Mouse (Mus musculus) CH12.LX (cell line): ENCODE results near the gene Cdk2ap1. TPM values are rescaled to one million over a fixed set of nuclear protein-coding genes. Genes with fewer than 3 reads are reported as not detected.

Experiments
- DNase-seq: peaks from one replicate; pipeline ENCODE4 v3.0.0-alpha.2; 2013; ENCODE audit errors: extremely low read depth
- H3K27ac ChIP-seq: 2 replicates; pipeline ENCODE4 v1.5.1; 2012; ENCODE audit warnings: low read depth, mild to moderate bottlenecking, control low read depth, moderate library complexity; ENCODE audit not compliant: insufficient read depth
- H3K27me3 ChIP-seq: replicated peaks from 2 replicates; pipeline ENCODE3; 2012; ENCODE audit warnings: inconsistent platforms
- H3K36me3 ChIP-seq, 2 experiments: replicated peaks in 1 of 2; 2 replicates each; pipeline versions ENCODE3 to v1.6.1; 2012; ENCODE audit warnings: inconsistent platforms in 1 of 2, low read length in 1 of 2, mild to moderate bottlenecking in 1 of 2, mixed read lengths in 1 of 2, moderate library complexity in 1 of 2; ENCODE audit not compliant: control insufficient read depth in 1 of 2, insufficient read depth in 1 of 2
- H3K4me1 ChIP-seq, 2 experiments: 2 replicates each; pipeline ENCODE4 v1.6.1; 2012; ENCODE audit warnings: inconsistent platforms in 1 of 2, moderate library complexity in 1 of 2; ENCODE audit not compliant: insufficient read depth in 2 of 2, control insufficient read depth in 1 of 2
- H3K4me2 ChIP-seq: 2 replicates; pipeline ENCODE4 v1.6.1; 2012; ENCODE audit warnings: low read depth, mild to moderate bottlenecking, control low read depth; ENCODE audit not compliant: poor library complexity, insufficient read depth, severe bottlenecking
- H3K4me3 ChIP-seq, 3 experiments: fragments of 150-350 bp in 1 of 3; sonication (generic) in 1 of 3; replicated peaks in 1 of 3; 2 replicates each; pipeline versions ENCODE3 to v1.5.1; 2011 to 2012; ENCODE audit warnings: low read depth in 2 of 3, low read length in 2 of 3, mild to moderate bottlenecking in 2 of 3, moderate library complexity in 2 of 3, control low read depth in 1 of 3, improper control_type of control experiment in 1 of 3, inconsistent platforms in 1 of 3, mixed read lengths in 1 of 3; ENCODE audit not compliant: poor library complexity in 1 of 3
- H3K79me2 ChIP-seq: replicated peaks from 2 replicates; pipeline ENCODE4 v1.6.1; 2012; ENCODE audit warnings: mild to moderate bottlenecking, moderate library complexity; ENCODE audit not compliant: control insufficient read depth, poor library complexity, insufficient read depth, severe bottlenecking; ENCODE audit errors: extremely low read depth
- H3K9ac ChIP-seq: 2 replicates; pipeline ENCODE4 v1.6.1; 2012; ENCODE audit warnings: low read depth, mild to moderate bottlenecking, control low read depth, moderate library complexity; ENCODE audit not compliant: insufficient read depth
- H3K9me3 ChIP-seq: replicated peaks from 2 replicates; pipeline ENCODE3; 2012; ENCODE audit warnings: low read length, inconsistent platforms, mixed read lengths
- CHD1 ChIP-seq: IDR thresholded peaks from 2 replicates; pipeline ENCODE4 v1.6.1; 2012; ENCODE audit warnings: low read depth, low read length, improper control_type of control experiment, inconsistent platforms
- ETS1 ChIP-seq: conservative IDR thresholded peaks from 2 replicates; pipeline ENCODE4 v1.6.1; 2012; ENCODE audit warnings: low read depth, mild to moderate bottlenecking, inconsistent platforms, low read length, improper control_type of control experiment, moderate library complexity
- GABPA ChIP-seq: IDR thresholded peaks from 2 replicates; pipeline ENCODE4 v1.6.1; 2012; ENCODE audit warnings: low read depth, low read length, improper control_type of control experiment, inconsistent platforms; ENCODE audit not compliant: insufficient replicate concordance
- JUND ChIP-seq: conservative IDR thresholded peaks from 2 replicates; pipeline ENCODE4 v1.6.1; 2011; ENCODE audit warnings: low read depth, low read length, improper control_type of control experiment
- KAT2A ChIP-seq: IDR thresholded peaks from 2 replicates; pipeline ENCODE4 v1.6.1; 2012; ENCODE audit warnings: low read length, improper control_type of control experiment, inconsistent platforms; ENCODE audit not compliant: insufficient replicate concordance
- MAZ ChIP-seq: IDR thresholded peaks from 2 replicates; pipeline ENCODE4 v1.6.1; 2012; ENCODE audit warnings: low read depth, mild to moderate bottlenecking, inconsistent platforms, low read length, improper control_type of control experiment, moderate library complexity
- MEF2A ChIP-seq: IDR thresholded peaks from 2 replicates; pipeline ENCODE4 v1.6.1; 2014; ENCODE audit warnings: low read depth, mild to moderate bottlenecking, inconsistent platforms, low read length, improper control_type of control experiment, borderline replicate concordance
- MXI1 ChIP-seq: IDR thresholded peaks from 2 replicates; pipeline ENCODE4 v1.6.1; 2011; ENCODE audit warnings: mild to moderate bottlenecking, low read depth, low read length, improper control_type of control experiment
- MYC ChIP-seq: IDR thresholded peaks from 2 replicates; pipeline ENCODE4 v1.6.1; 2011; ENCODE audit warnings: low read depth, mild to moderate bottlenecking, improper control_type of control experiment, low read length
- NELFE ChIP-seq: IDR thresholded peaks from 2 replicates; pipeline ENCODE4 v1.6.1; 2011; ENCODE audit warnings: low read depth, low read length, improper control_type of control experiment
- NRF1 ChIP-seq: IDR thresholded peaks from 2 replicates; pipeline ENCODE4 v1.6.1; 2014; ENCODE audit warnings: low read depth, mild to moderate bottlenecking, inconsistent platforms, low read length, improper control_type of control experiment, moderate library complexity
- POLR2A ChIP-seq: IDR thresholded peaks from 2 replicates; pipeline ENCODE4 v1.6.1; 2011; ENCODE audit warnings: low read depth, mild to moderate bottlenecking, improper control_type of control experiment, low read length
- POLR2AphosphoS2 ChIP-seq: IDR thresholded peaks from 2 replicates; pipeline ENCODE4 v1.6.1; 2011; ENCODE audit warnings: low read depth, low read length, improper control_type of control experiment
- SMC3 ChIP-seq: IDR thresholded peaks from 2 replicates; pipeline ENCODE4 v1.6.1; 2011; ENCODE audit warnings: low read depth, low read length, improper control_type of control experiment
- TBP ChIP-seq: conservative IDR thresholded peaks from 2 replicates; pipeline ENCODE4 v1.6.1; 2011; ENCODE audit warnings: low read depth, low read length, improper control_type of control experiment
- USF1 ChIP-seq: IDR thresholded peaks from 2 replicates; pipeline ENCODE4 v1.6.1; 2014; ENCODE audit warnings: low read depth, mild to moderate bottlenecking, inconsistent platforms, low read length, improper control_type of control experiment
- USF2 ChIP-seq: conservative IDR thresholded peaks from 2 replicates; pipeline ENCODE4 v1.6.1; 2011; ENCODE audit warnings: low read depth, low read length, improper control_type of control experiment
- ZMIZ1 ChIP-seq: IDR thresholded peaks from 2 replicates; pipeline ENCODE4 v1.6.1; 2012; ENCODE audit warnings: low read depth, mild to moderate bottlenecking, inconsistent platforms, low read length, improper control_type of control experiment
- ZNF384 ChIP-seq: IDR thresholded peaks from 2 replicates; pipeline ENCODE4 v1.6.1; 2012; ENCODE audit warnings: low read depth, low read length, improper control_type of control experiment, inconsistent platforms
- dilution Hi-C: fragments of 300-500 bp; cut with MboI; formaldehyde crosslinking; loops from 2 replicates; pipeline ENCODE4 v1.14.3; 2020; ENCODE audit warnings: low sequenced_read_pairs; ENCODE audit not compliant: extremely low pct_unique_long_range_greater_than_20kb, extremely low pct_ligation_motif_present
- in situ Hi-C: fragments of 300-500 bp; cut with MboI; formaldehyde crosslinking; loops from 3 replicates; pipeline ENCODE4 v1.14.3; 2019; ENCODE audit warnings: low sequenced_read_pairs, low pct_ligation_motif_present, low pct_unique_long_range_greater_than_20kb, mixed read lengths
- polyA plus RNA-seq: library from polyadenylated mRNA; unstranded; fragments of >175 nt; gene quantifications from 2 replicates; pipeline ENCODE4 v1.2.1, GENCODE M21; 2012; ENCODE audit warnings: low read depth; ENCODE audit not compliant: insufficient read length
- total RNA-seq, 2 experiments: library from RNA; depleted of rRNA; stranded (reverse); fragments of 300-350 nt in 1 of 2; fragments of >200 nt in 1 of 2; gene quantifications; 2 replicates each; pipeline ENCODE4 v1.2.3; 2012 to 2014

The Cdk2ap1 gene
- total and polyA plus RNA-seq, 3 experiments: 90.4 to 323 (median 179) TPM

DNA sequence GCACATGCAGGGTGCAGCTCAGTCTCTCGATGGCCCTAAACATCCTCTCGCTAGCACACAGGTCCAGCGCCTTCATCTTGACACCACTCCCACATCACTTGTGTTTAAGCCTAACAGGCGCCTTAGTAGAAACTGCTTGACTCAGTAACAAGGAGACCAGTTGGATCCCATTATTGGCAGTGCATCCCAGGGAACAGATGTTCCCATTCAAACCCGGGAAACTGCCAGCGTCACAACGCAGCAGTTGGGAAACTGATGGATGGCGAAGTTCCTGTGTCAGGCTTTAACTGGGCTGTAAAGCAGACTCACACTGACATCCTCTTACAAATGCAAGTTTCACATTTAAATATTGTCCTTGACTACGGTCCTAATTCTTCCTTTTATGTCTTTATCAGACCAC, 25.0 kb downstream of the Cdk2ap1 start:
- in situ Hi-C loops: no loop called here
- H3K36me3 ChIP-seq: peaks cover 2 to 27% of the 10 kb centered on the region in 2 experiments

DNA sequence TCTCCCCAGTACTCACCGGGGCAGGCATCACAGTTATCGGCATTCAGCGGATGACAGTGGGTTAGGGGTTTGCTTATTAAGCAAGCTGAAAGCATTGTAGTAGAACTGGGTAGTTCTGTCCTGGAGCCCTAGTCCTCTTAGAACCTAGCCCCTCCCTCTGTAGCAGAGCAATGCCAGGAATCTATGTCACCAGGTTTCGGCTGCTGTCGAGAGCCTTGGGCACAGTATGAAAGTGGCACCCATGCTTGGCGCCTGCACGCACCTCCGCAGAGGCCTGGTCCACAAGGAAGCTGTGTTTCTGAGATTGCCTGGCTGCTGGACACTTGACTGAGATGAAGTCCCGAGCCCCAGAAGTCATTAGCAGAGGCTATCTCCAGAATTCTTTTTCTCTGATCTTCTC, 25.8 kb downstream of the Cdk2ap1 start:
- in situ Hi-C loops (no loop called here), dilution Hi-C loops (no loop called here)
- DNase-seq: no peak
- H3K27ac ChIP-seq: no peak overlapping the region
- H3K4me2 ChIP-seq: no peak overlapping the region
- H3K4me1 ChIP-seq: peaks cover 10 to 17% of the 10 kb centered on the region in 2 experiments
- no peak overlapping the region for H3K9ac ChIP-seq
- H3K27me3 ChIP-seq: no peaks in the 10 kb centered on the region
- peaks cover 2 to 24% of the 10 kb centered on the region in 2 experiments for H3K36me3 ChIP-seq
- no peaks in the 10 kb centered on the region for H3K9me3 ChIP-seq
- no peak overlapping the region for H3K4me3 ChIP-seq
- TF ChIP-seq ETS1: no peak
- TF ChIP-seq USF2: no peak
- no peak for TF ChIP-seq MEF2A
- no peak for TF ChIP-seq CHD1
- no peak for TF ChIP-seq JUND
- TF ChIP-seq SMC3: no peak
- no peak for TF ChIP-seq POLR2AphosphoS2
- TF ChIP-seq NELFE: no peak
- TF ChIP-seq POLR2A: no peak
- TF ChIP-seq TBP: no peak
- TF ChIP-seq ZMIZ1: no peak
- TF ChIP-seq MAZ: no peak
- TF ChIP-seq ZNF384: no peak
- TF ChIP-seq, all 38 proteins: peak for 0
- H3K79me2 ChIP-seq: no peaks in the 10 kb centered on the region

More for the DNA sequence above, 25.0 kb downstream of the Cdk2ap1 start:
- DNase-seq: no peak
- dilution Hi-C loops: no loop called here
- Histone ChIP-seq H3K79me2 (no peaks in the 10 kb centered on the region), H3K9me3 (no peaks in the 10 kb centered on the region), H3K27me3 (no peaks in the 10 kb centered on the region), H3K4me2 (no peak overlapping the region), H3K4me1 (peaks cover 10 to 17% of the 10 kb centered on the region in 2 experiments), H3K27ac (no peak overlapping the region), H3K4me3 (no peak overlapping the region), H3K9ac (no peak overlapping the region)
- TF ChIP-seq MXI1: no peak
- no peak for TF ChIP-seq ZMIZ1
- TF ChIP-seq NRF1: no peak
- TF ChIP-seq POLR2AphosphoS2: no peak

DNA sequence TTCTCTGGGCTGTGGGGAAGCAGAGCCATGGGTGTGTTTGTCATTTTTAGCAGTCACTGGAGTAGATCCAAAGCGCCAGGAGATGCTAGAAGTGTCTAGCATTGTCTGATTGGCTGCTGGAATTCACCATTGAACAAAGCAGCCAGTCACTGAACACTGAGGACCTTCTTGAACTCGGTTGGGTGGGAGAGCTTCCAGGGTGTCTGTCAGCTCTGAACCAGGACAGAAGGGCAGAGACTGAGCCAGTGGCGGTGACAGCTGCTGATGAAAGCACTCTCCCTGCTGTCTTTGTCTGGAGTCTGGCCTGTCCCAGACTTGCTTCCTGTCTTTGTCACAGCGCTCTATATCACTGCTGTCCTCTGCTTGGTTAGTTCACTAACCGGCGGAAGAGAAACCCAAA, 28.5 kb downstream of the Cdk2ap1 start:
- no peaks in the 10 kb centered on the region for H3K9me3 ChIP-seq
- dilution Hi-C loops: no loop called here
- no peak overlapping the region for H3K9ac ChIP-seq

More for the DNA sequence above, 28.5 kb downstream of the Cdk2ap1 start:
- Histone ChIP-seq H3K4me3 (no peak overlapping the region), H3K27ac (no peak overlapping the region), H3K4me2 (no peak overlapping the region), H3K27me3 (no peaks in the 10 kb centered on the region), H3K36me3 (peaks cover 2 to 19% of the 10 kb centered on the region in 2 experiments), H3K79me2 (no peaks in the 10 kb centered on the region), H3K4me1 (peaks cover 5 to 11% of the 10 kb centered on the region in 2 experiments)
- TF ChIP-seq GABPA (no peak), KAT2A (no peak), MYC (no peak), USF1 (no peak), MXI1 (no peak)
- in situ Hi-C loops: no loop called here
- DNase-seq: no peak
